Mouse (Mus musculus) stomach, embryonic 15.5 days (tissue): ENCODE measurements at regions not wholly inside any gene's neighbourhood (a gene's known extent, or its start where the extent isn't known, plus 50 kb on each side); places are given as distances from the start of the nearest gene placed in this dataset.
A peak's percentile ranks its signal among the peaks of the same experiment; 100 is the strongest.

Experiments
- ATAC-seq: fragments of 200-750 bp; cut with Nextera tagmentation; 2 replicates; pipeline ENCODE4 v1.8.0; 2017; ENCODE audit warnings: low read depth, moderate number of reproducible peaks, moderate TSS enrichment; ENCODE audit not compliant: insufficient read depth, low FRiP score
- H3K27ac ChIP-seq: fragments of 300-500 bp; sonication (generic); 2 replicates; pipeline ENCODE4 v1.5.1; 2015; ENCODE audit warnings: mild to moderate bottlenecking, inconsistent platforms
- H3K27me3 ChIP-seq: fragments of 300-500 bp; sonication (generic); replicated peaks from 2 replicates; pipeline ENCODE4 v1.6.1; 2015; ENCODE audit warnings: inconsistent platforms
- H3K36me3 ChIP-seq: fragments of 300-500 bp; sonication (generic); 2 replicates; pipeline ENCODE4 v1.6.1; 2015; ENCODE audit warnings: inconsistent platforms
- H3K4me1 ChIP-seq: fragments of 300-500 bp; sonication (generic); 2 replicates; pipeline ENCODE4 v1.6.1; 2015; ENCODE audit warnings: inconsistent platforms
- H3K4me2 ChIP-seq: fragments of 300-500 bp; sonication (generic); 2 replicates; pipeline ENCODE4 v1.6.1; 2015; ENCODE audit warnings: mild to moderate bottlenecking, inconsistent platforms
- H3K4me3 ChIP-seq: fragments of 300-500 bp; sonication (generic); replicated peaks from 2 replicates; pipeline ENCODE4 v1.5.1; 2015; ENCODE audit warnings: inconsistent platforms
- H3K9ac ChIP-seq: fragments of 300-500 bp; sonication (generic); 2 replicates; pipeline ENCODE4 v1.6.1; 2015; ENCODE audit warnings: inconsistent platforms
- H3K9me3 ChIP-seq: fragments of 300-500 bp; sonication (generic); 2 replicates; pipeline ENCODE4 v1.6.1; 2016; ENCODE audit warnings: inconsistent platforms
- WGBS: fragments of 180-500 bp; shearing (Covaris S2); methylation state at CpG from one replicate; pipeline ENCODE4 v1.1.7; 2015; 5-methylcytosine and 5-hydroxymethylcytosine counted together

- Histone ChIP-seq H3K36me3 (no peaks in the 10 kb centered on the region), H3K9ac (no peak overlapping the region), H3K4me3 (no peak overlapping the region), H3K27me3 (no peaks in the 10 kb centered on the region), H3K9me3 (no peaks in the 10 kb centered on the region), H3K27ac (no peak overlapping the region), H3K4me2 (no peak overlapping the region), H3K4me1 (no peaks in the 10 kb centered on the region)
- ATAC-seq: no peak
- WGBS: 47% methylated on average over 3 of the region's 3 CpGs
Observed at GRCm38 (mm10) chr15:87940837-87941236, 396.7 kb downstream of the Fam19a5 start.

GRCm38 (mm10) chr15:87952531-87952930 lies 408.4 kb downstream of the Fam19a5 start:
- Histone ChIP-seq H3K4me2 (no peak overlapping the region), H3K4me1 (0 out of 2 replicates have a peak, but pooled peaks cover 2% of the 10 kb centered on the region), H3K36me3 (no peaks in the 10 kb centered on the region), H3K27ac (no peak overlapping the region), H3K9me3 (no peaks in the 10 kb centered on the region), H3K27me3 (no peaks in the 10 kb centered on the region), H3K4me3 (no peak overlapping the region), H3K9ac (no peak overlapping the region)
- 81% methylated on average over 3 of the region's 3 CpGs for WGBS
- ATAC-seq: no peak

GRCm38 (mm10) chr15:87955685-87956256 lies 411.7 kb downstream of the Fam19a5 start:
- 0 out of 2 replicates have a peak, but pooled peaks cover 2% of the 10 kb centered on the region for H3K4me1 ChIP-seq
- H3K4me3 ChIP-seq: no peak overlapping the region
- 35% methylated on average over 5 of the region's 5 CpGs for WGBS
- H3K4me2 ChIP-seq: no peak overlapping the region
- ATAC-seq: no peak; the same call in 1 of the 2 replicates
- H3K9me3 ChIP-seq: no peaks in the 10 kb centered on the region
- H3K9ac ChIP-seq: no peak overlapping the region
- H3K27ac ChIP-seq: peak overlapping the region; percentile 63; the same call in 1 of the 2 replicates
- no peaks in the 10 kb centered on the region for H3K36me3 ChIP-seq
- no peaks in the 10 kb centered on the region for H3K27me3 ChIP-seq

GRCm38 (mm10) chr15:87958866-87959265 lies 414.8 kb downstream of the Fam19a5 start:
- Histone ChIP-seq H3K4me2 (no peak overlapping the region), H3K27ac (no peak overlapping the region), H3K9me3 (no peaks in the 10 kb centered on the region), H3K36me3 (no peaks in the 10 kb centered on the region), H3K27me3 (no peaks in the 10 kb centered on the region), H3K4me1 (0 out of 2 replicates have a peak, but pooled peaks cover 2% of the 10 kb centered on the region), H3K9ac (no peak overlapping the region), H3K4me3 (no peak overlapping the region)
- WGBS: 67% methylated on average over 1 of the region's 1 CpGs
- ATAC-seq: no peak

- ATAC-seq: no peak
- Histone ChIP-seq H3K4me3 (no peak overlapping the region), H3K27me3 (no peaks in the 10 kb centered on the region), H3K4me2 (no peak overlapping the region), H3K36me3 (no peaks in the 10 kb centered on the region), H3K4me1 (no peaks in the 10 kb centered on the region), H3K9ac (no peak overlapping the region), H3K9me3 (no peaks in the 10 kb centered on the region), H3K27ac (no peak overlapping the region)
- 81% methylated on average over 6 of the region's 6 CpGs for WGBS
Observed at GRCm38 (mm10) chr15:87972641-87973040, 428.5 kb downstream of the Fam19a5 start.

GRCm38 (mm10) chr15:87987322-87987985 lies 443.4 kb downstream of the Fam19a5 start:
- no peak overlapping the region for H3K27ac ChIP-seq
- ATAC-seq: no peak
- no peak overlapping the region for H3K4me3 ChIP-seq
- H3K4me2 ChIP-seq: no peak overlapping the region
- WGBS: 43% methylated on average over 5 of the region's 5 CpGs
- H3K27me3 ChIP-seq: no peaks in the 10 kb centered on the region
- H3K4me1 ChIP-seq: peaks cover 5% of the 10 kb centered on the region
- no peaks in the 10 kb centered on the region for H3K36me3 ChIP-seq
- H3K9me3 ChIP-seq: no peaks in the 10 kb centered on the region
- H3K9ac ChIP-seq: no peak overlapping the region

- Histone ChIP-seq H3K4me2 (no peak overlapping the region), H3K4me3 (no peak overlapping the region), H3K27me3 (no peaks in the 10 kb centered on the region), H3K36me3 (no peaks in the 10 kb centered on the region), H3K9ac (no peak overlapping the region), H3K27ac (no peak overlapping the region), H3K9me3 (no peaks in the 10 kb centered on the region), H3K4me1 (no peaks in the 10 kb centered on the region)
- no peak for ATAC-seq
- 63% methylated on average over 8 of the region's 8 CpGs for WGBS
Observed at GRCm38 (mm10) chr15:87994546-87994945, 450.4 kb downstream of the Fam19a5 start.

GRCm38 (mm10) chr15:88017076-88017475 lies 473.0 kb downstream of the Fam19a5 start:
- Histone ChIP-seq H3K9me3 (no peaks in the 10 kb centered on the region), H3K9ac (no peak overlapping the region), H3K36me3 (no peaks in the 10 kb centered on the region), H3K27me3 (no peaks in the 10 kb centered on the region), H3K27ac (no peak overlapping the region), H3K4me1 (no peaks in the 10 kb centered on the region), H3K4me2 (no peak overlapping the region), H3K4me3 (no peak overlapping the region)
- ATAC-seq: no peak
- 89% methylated on average over 5 of the region's 5 CpGs for WGBS

- 77% methylated on average over 11 of the region's 11 CpGs for WGBS
- no peak overlapping the region for H3K4me2 ChIP-seq
- no peak overlapping the region for H3K4me3 ChIP-seq
- no peak overlapping the region for H3K27ac ChIP-seq
- no peak for ATAC-seq
- H3K4me1 ChIP-seq: no peaks in the 10 kb centered on the region
- H3K27me3 ChIP-seq: no peaks in the 10 kb centered on the region
- H3K9ac ChIP-seq: no peak overlapping the region
- H3K9me3 ChIP-seq: no peaks in the 10 kb centered on the region
- no peaks in the 10 kb centered on the region for H3K36me3 ChIP-seq
Observed at GRCm38 (mm10) chr15:88032751-88033150, 488.7 kb downstream of the Fam19a5 start.

GRCm38 (mm10) chr15:88033725-88034124 lies 489.6 kb downstream of the Fam19a5 start:
- no peak overlapping the region for H3K9ac ChIP-seq
- no peaks in the 10 kb centered on the region for H3K27me3 ChIP-seq
- no peak overlapping the region for H3K4me3 ChIP-seq
- no peak for ATAC-seq
- H3K9me3 ChIP-seq: no peaks in the 10 kb centered on the region
- H3K4me1 ChIP-seq: no peaks in the 10 kb centered on the region
- H3K27ac ChIP-seq: no peak overlapping the region
- H3K36me3 ChIP-seq: no peaks in the 10 kb centered on the region
- WGBS: 76% methylated on average over 4 of the region's 4 CpGs
- H3K4me2 ChIP-seq: no peak overlapping the region

- no peak for ATAC-seq
- Histone ChIP-seq H3K9ac (no peak overlapping the region), H3K4me1 (no peaks in the 10 kb centered on the region), H3K4me2 (no peak overlapping the region), H3K27me3 (no peaks in the 10 kb centered on the region), H3K27ac (no peak overlapping the region), H3K9me3 (no peaks in the 10 kb centered on the region), H3K36me3 (no peaks in the 10 kb centered on the region), H3K4me3 (no peak overlapping the region)
- WGBS: 35% methylated on average over 8 of the region's 8 CpGs
Observed at GRCm38 (mm10) chr15:88035486-88035885, 491.4 kb downstream of the Fam19a5 start.

GRCm38 (mm10) chr15:88036146-88037000 lies 492.3 kb downstream of the Fam19a5 start:
- Histone ChIP-seq H3K27me3 (no peaks in the 10 kb centered on the region), H3K9ac (no peak overlapping the region), H3K36me3 (no peaks in the 10 kb centered on the region), H3K4me3 (no peak overlapping the region), H3K9me3 (no peaks in the 10 kb centered on the region), H3K27ac (no peak overlapping the region), H3K4me1 (no peaks in the 10 kb centered on the region), H3K4me2 (0 out of 2 replicates have a peak overlapping the region, but pooled peaks have one; percentile 5)
- WGBS: 26% methylated on average over 22 of the region's 22 CpGs
- peak; percentile 83 for ATAC-seq
